In genomic region chr5:127660979-127661378, GRCm38 (mm10) we compare ENCODE assay signal across 18 mouse cellular contexts. TPM values are rescaled to one million over a fixed set of nuclear protein-coding genes. Genes with fewer than 3 reads are reported as not detected.
"Had no signal": no experiment of that assay in that cellular context is flagged by ENCODE, and none has a peak within 500 bp of the region (broad histone marks: within the 10 kb centered on the region; RNA-seq: fewer than 3 reads in every experiment).

No protein-coding gene starts in this region.

- H3K27me3 ChIP-seq: midbrain, embryonic 12.5 days; neural tube, embryonic 13.5 days; neural tube, embryonic 15.5 days had no signal

- H3K4me3 ChIP-seq: midbrain, embryonic 10.5 days; midbrain, embryonic 12.5 days; myocyte; neural tube, embryonic 13.5 days; neural tube, embryonic 15.5 days had no signal

- H3K27ac ChIP-seq: midbrain, embryonic 10.5 days; midbrain, embryonic 12.5 days; neural tube, embryonic 13.5 days; neural tube, embryonic 15.5 days had no signal

- H3K4me1 ChIP-seq: midbrain, embryonic 10.5 days; midbrain, embryonic 12.5 days; neural tube, embryonic 13.5 days; neural tube, embryonic 15.5 days had no signal

- H3K36me3 ChIP-seq: neural tube, embryonic 13.5 days had no signal

- DNase-seq: lung, adult 18-20 months; lung, embryonic 14.5 days; lung, postnatal 10 days; lung, postnatal 4 days; midbrain, embryonic 14.5 days; retina, postnatal 1 day; right cerebral cortex, adult 18-20 months; right cerebral cortex, postnatal 25 days; right cerebral cortex, postnatal 4 days; spleen, adult 18-20 months; thymus, adult 18-20 months; thymus, postnatal 14 days; thymus, postnatal 36 days had no signal

- H3K9me3 ChIP-seq: neural tube, embryonic 15.5 days had no signal

RNA-seq across cellular contexts. Expression of gene Glt1d1, which starts 28.9 kb away (rescaled TPM):
- polyA plus RNA-seq: myocyte had no signal
